15 mouse cellular contexts compared by ENCODE assay signal in genomic region chr6:116240371-116240770, GRCm38 (mm10).
"Had no signal": no experiment of that assay in that cellular context is flagged by ENCODE, and none has a peak within 500 bp of the region (broad histone marks: within the 10 kb centered on the region; RNA-seq: fewer than 3 reads in every experiment).

No protein-coding gene starts in this region.

- DNase-seq: kidney, postnatal 25 days; layer of hippocampus, postnatal 36 days; lung, adult 18-20 months; lung, postnatal 14 days; lung, postnatal 4 days; midbrain, embryonic 14.5 days; thymus, adult 18-20 months; thymus, postnatal 36 days had no signal

- H3K27me3 ChIP-seq: liver, embryonic 15.5 days; neural tube, embryonic 13.5 days had no signal

- H3K9ac ChIP-seq: liver, embryonic 15.5 days; neural tube, embryonic 13.5 days had no signal

- H3K27ac ChIP-seq: kidney, postnatal 0 days; left cerebral cortex, adult 2 months; liver, embryonic 15.5 days; neural tube, embryonic 13.5 days had no signal

- H3K4me1 ChIP-seq: liver, embryonic 15.5 days; neural tube, embryonic 13.5 days had no signal

- H3K9me3 ChIP-seq: liver, embryonic 15.5 days; neural tube, embryonic 13.5 days had no signal

- H3K4me3 ChIP-seq: left cerebral cortex, adult 2 months; liver, embryonic 15.5 days; myocyte; neural tube, embryonic 13.5 days had no signal

- H3K4me2 ChIP-seq: liver, embryonic 11.5 days; liver, embryonic 15.5 days; midbrain, embryonic 11.5 days; neural tube, embryonic 13.5 days had no signal
